30 mouse cellular contexts compared by ENCODE assay signal in genomic region chr9:37473611-37474125, GRCm38 (mm10). TPM values are rescaled to one million over a fixed set of nuclear protein-coding genes. Genes with fewer than 3 reads are reported as not detected.
A peak's percentile ranks its signal among the peaks of the same experiment; 100 is the strongest.
DNase-seq lines count a peak whose midpoint lies in the region; ATAC-seq and TF ChIP-seq lines count a peak whose summit lies in the region.
"Had no signal": no experiment of that assay in that cellular context is flagged by ENCODE, and none has a peak within 500 bp of the region (broad histone marks: within the 10 kb centered on the region; RNA-seq: fewer than 3 reads in every experiment).

No protein-coding gene starts in this region.

- no peak for TF ChIP-seq CTCF in kidney, adult 2 months (conservative IDR thresholded peaks at IDR 0.05; ENCODE audit: insufficient read depth, insufficient read length, low read depth, low read length)
- peak; percentile 23; the same call in 1 of the 2 replicates for TF ChIP-seq CTCF in midbrain, postnatal 0 days (IDR thresholded peaks at IDR 0.05)

- no peak for TF ChIP-seq POLR2A in kidney, adult 2 months (IDR thresholded peaks at IDR 0.05; ENCODE audit: low read depth, low read length)

- no peak overlapping the region for H3K4me3 ChIP-seq in kidney, adult 2 months (ENCODE audit: insufficient read depth, low read depth, low read length)
- H3K4me3 ChIP-seq in midbrain, postnatal 0 days (ENCODE audit: low read depth, low read length) = no peak overlapping the region
- no peak overlapping the region for H3K4me3 ChIP-seq in midbrain, embryonic 13.5 days (replicated peaks)
- H3K4me3 ChIP-seq: embryonic facial prominence, embryonic 12.5 days; forebrain, embryonic 10.5 days; forebrain, embryonic 15.5 days; heart, adult 2 months; heart, embryonic 13.5 days; hindbrain, embryonic 15.5 days; left cerebral cortex, adult 2 months; liver, embryonic 12.5 days had no signal

- no peak overlapping the region for H3K9ac ChIP-seq in midbrain, postnatal 0 days (replicated peaks; ENCODE audit: low read length, poor library complexity, severe bottlenecking)
- H3K9ac ChIP-seq in midbrain, embryonic 13.5 days (replicated peaks) = no peak overlapping the region
- H3K9ac ChIP-seq: embryonic facial prominence, embryonic 12.5 days; forebrain, embryonic 15.5 days; heart, embryonic 13.5 days; hindbrain, embryonic 15.5 days; liver, embryonic 12.5 days; liver, postnatal 0 days had no signal

- H3K27me3 ChIP-seq in kidney, adult 2 months (replicated peaks; ENCODE audit: control insufficient read depth, insufficient read depth, low read length) = no peaks in the 10 kb centered on the region
- no peaks in the 10 kb centered on the region for H3K27me3 ChIP-seq in midbrain, postnatal 0 days (ENCODE audit: insufficient read depth, low read length)
- no peaks in the 10 kb centered on the region; the same call in 1 of the 2 replicates for H3K27me3 ChIP-seq in midbrain, embryonic 13.5 days
- H3K27me3 ChIP-seq: embryonic facial prominence, embryonic 12.5 days; forebrain, embryonic 15.5 days; heart, embryonic 13.5 days; hindbrain, embryonic 15.5 days had no signal

- no peak overlapping the region for H3K4me2 ChIP-seq in midbrain, postnatal 0 days (ENCODE audit: low read depth, low read length, poor library complexity, severe bottlenecking)
- H3K4me2 ChIP-seq in midbrain, embryonic 13.5 days (replicated peaks) = no peak overlapping the region
- H3K4me2 ChIP-seq: embryonic facial prominence, embryonic 12.5 days; forebrain, embryonic 15.5 days; heart, embryonic 13.5 days; hindbrain, embryonic 15.5 days; liver, embryonic 12.5 days had no signal

- peak; percentile 49 for DNase-seq in kidney, adult 2 months
- no peak for DNase-seq in kidney, adult 18-20 months
- no peak for DNase-seq in midbrain, postnatal 0 days (ENCODE audit: low spot score)
- no peak for DNase-seq in adrenal gland, adult 8-10 months
- DNase-seq: adrenal gland, postnatal 25 days; cerebellum, adult 11-12 months; cerebellum, adult 9-11 months; embryo, embryonic 11 days; gastrocnemius, postnatal 25 days; heart, adult 2 months; heart, postnatal 10 days; left cerebral cortex, postnatal 4 days; liver, postnatal 0 days; lung, postnatal 4 days; midbrain, embryonic 14.5 days; thymus, adult 2 months; thymus, postnatal 4 days had no signal

- no peak for ATAC-seq in midbrain, postnatal 0 days (ENCODE audit: low FRiP score)
- ATAC-seq in midbrain, embryonic 13.5 days = no peak
- 0 out of 2 replicates have a peak, but pooled peaks have one; percentile 11 for ATAC-seq in megakaryocyte progenitor cell, adult 5-6 weeks (replicated peaks; ENCODE audit: poor library complexity)
- no peak for ATAC-seq in activated CD4-positive, CD25-positive, alpha-beta regulatory T cell, adult 4 months
- ATAC-seq: forebrain, embryonic 15.5 days; inflammation-experienced regulatory T-cells, adult 6 months; liver, embryonic 12.5 days; liver, postnatal 0 days had no signal

- H3K4me1 ChIP-seq in kidney, adult 2 months (ENCODE audit: control insufficient read depth, insufficient read depth, low read length) = no peaks in the 10 kb centered on the region
- no peaks in the 10 kb centered on the region for H3K4me1 ChIP-seq in midbrain, postnatal 0 days (ENCODE audit: insufficient read depth, low read length)
- no peaks in the 10 kb centered on the region for H3K4me1 ChIP-seq in midbrain, embryonic 13.5 days (replicated peaks)
- H3K4me1 ChIP-seq: embryonic facial prominence, embryonic 12.5 days; forebrain, embryonic 15.5 days; heart, embryonic 13.5 days; hindbrain, embryonic 15.5 days; liver, embryonic 12.5 days had no signal

- H3K36me3 ChIP-seq in kidney, adult 2 months (ENCODE audit: control insufficient read depth, insufficient read depth, low read length) = no peaks in the 10 kb centered on the region
- no peaks in the 10 kb centered on the region for H3K36me3 ChIP-seq in midbrain, postnatal 0 days (ENCODE audit: insufficient read depth, low read length)
- no peaks in the 10 kb centered on the region for H3K36me3 ChIP-seq in midbrain, embryonic 13.5 days
- H3K36me3 ChIP-seq: embryonic facial prominence, embryonic 12.5 days; forebrain, embryonic 10.5 days; forebrain, embryonic 15.5 days; heart, embryonic 13.5 days; hindbrain, embryonic 15.5 days; liver, embryonic 12.5 days had no signal

- no peak overlapping the region for H3K27ac ChIP-seq in kidney, adult 2 months (ENCODE audit: insufficient read depth, low read depth, low read length)
- no peak overlapping the region for H3K27ac ChIP-seq in midbrain, postnatal 0 days (ENCODE audit: low read depth, low read length)
- H3K27ac ChIP-seq in midbrain, embryonic 13.5 days = no peak overlapping the region
- H3K27ac ChIP-seq: embryonic facial prominence, embryonic 12.5 days; forebrain, embryonic 10.5 days; forebrain, embryonic 15.5 days; heart, adult 2 months; heart, embryonic 13.5 days; hindbrain, embryonic 15.5 days; left cerebral cortex, adult 2 months; liver, embryonic 12.5 days had no signal

- WGBS in kidney, adult 2 months = 53% methylated on average over 3 of the region's 3 CpGs
- 63% methylated on average over 3 of the region's 3 CpGs for WGBS in midbrain, postnatal 0 days
- WGBS in midbrain, embryonic 13.5 days = 69% methylated on average over 3 of the region's 3 CpGs

- no peaks in the 10 kb centered on the region for H3K9me3 ChIP-seq in midbrain, postnatal 0 days (ENCODE audit: low read length)
- H3K9me3 ChIP-seq in midbrain, embryonic 13.5 days = no peaks in the 10 kb centered on the region
- H3K9me3 ChIP-seq: embryonic facial prominence, embryonic 12.5 days; forebrain, embryonic 15.5 days; heart, embryonic 13.5 days; hindbrain, embryonic 15.5 days; liver, embryonic 12.5 days had no signal

RNA-seq across cellular contexts. Expression of gene Msantd2, which starts 15.5 kb away (rescaled TPM):
- polyA plus RNA-seq in kidney, adult 2 months (2012; rRNA removed) = 12.1 and 15.7 TPM in 2 replicates
- 37.0 and 55.1 TPM in 2 replicates for total RNA-seq in midbrain, postnatal 0 days (2014; rRNA removed)
- polyA plus RNA-seq in midbrain, postnatal 0 days (2015; fragmentation: Nextera tagmentation; extraction: Ambion mirVana) = 20.5 and 21.1 TPM in 2 replicates
- polyA plus RNA-seq in midbrain, embryonic 13.5 days (2015; fragmentation: Nextera tagmentation; extraction: Ambion mirVana) = 36.5 and 39.5 TPM in 2 replicates
- 14.8 and 18.3 TPM in 2 replicates for total RNA-seq in megakaryocyte progenitor cell, adult 5-6 weeks (2015)
- total RNA-seq in megakaryocyte progenitor cell, adult 5-6 weeks (2017) = 21.9 and 40.8 TPM in 2 replicates
- total RNA-seq in adrenal gland, adult 8-10 months (2022) = 10 to 100 TPM; 17.2 to 33.2 (median 22.6) TPM
- polyA plus RNA-seq in activated CD4-positive, CD25-positive, alpha-beta regulatory T cell, adult 4 months (2017; shearing (Covaris generic)) = 1 to 10 TPM; 7.9 to 9.3 TPM

RNA-seq across cellular contexts. Expression of gene Robo3, which starts 40.6 kb away (rescaled TPM):
- 14.4 and 18.7 TPM in 2 replicates for polyA plus RNA-seq in kidney, adult 2 months (2012; rRNA removed)
- 2.8 and 2.9 TPM in 2 replicates for total RNA-seq in midbrain, postnatal 0 days (2014; rRNA removed)
- polyA plus RNA-seq in midbrain, postnatal 0 days (2015; fragmentation: Nextera tagmentation; extraction: Ambion mirVana) = 0.88 and 1.0 TPM in 2 replicates
- 20.5 and 22.4 TPM in 2 replicates for polyA plus RNA-seq in midbrain, embryonic 13.5 days (2015; fragmentation: Nextera tagmentation; extraction: Ambion mirVana)
- 0.07 and 0.32 TPM in 2 replicates for total RNA-seq in megakaryocyte progenitor cell, adult 5-6 weeks (2015)
- 0.10 TPM in 1 of 2 replicates, not detected in the other for total RNA-seq in megakaryocyte progenitor cell, adult 5-6 weeks (2017)
- 1 to 10 TPM; 1.3 to 2.1 (median 1.7) TPM for total RNA-seq in adrenal gland, adult 8-10 months (2022)
- not detected for polyA plus RNA-seq in activated CD4-positive, CD25-positive, alpha-beta regulatory T cell, adult 4 months (2017; shearing (Covaris generic))
- total RNA-seq: gastrocnemius, adult 18-20 months; gastrocnemius, postnatal 25 days; heart, adult 2 months; heart, postnatal 10 days; neutrophil, adult 5-6 weeks had no signal
- polyA plus RNA-seq: inflammation-experienced regulatory T-cells, adult 6 months had no signal

RNA-seq across cellular contexts. Expression of gene Esam, which starts 54.2 kb away (rescaled TPM):
- polyA plus RNA-seq in kidney, adult 2 months (2012; rRNA removed) = 54.9 and 55.5 TPM in 2 replicates
- total RNA-seq in midbrain, postnatal 0 days (2014; rRNA removed) = 29.1 and 39.3 TPM in 2 replicates
- 35.1 and 38.6 TPM in 2 replicates for polyA plus RNA-seq in midbrain, postnatal 0 days (2015; fragmentation: Nextera tagmentation; extraction: Ambion mirVana)
- polyA plus RNA-seq in midbrain, embryonic 13.5 days (2015; fragmentation: Nextera tagmentation; extraction: Ambion mirVana) = 33.5 and 34.5 TPM in 2 replicates
- 0.34 and 0.94 TPM in 2 replicates for total RNA-seq in megakaryocyte progenitor cell, adult 5-6 weeks (2015)
- 0.29 and 0.57 TPM in 2 replicates for total RNA-seq in megakaryocyte progenitor cell, adult 5-6 weeks (2017)
- total RNA-seq in adrenal gland, adult 8-10 months (2022) = 10 to 100 TPM; 32.9 to 60.4 (median 46.6) TPM
- polyA plus RNA-seq in activated CD4-positive, CD25-positive, alpha-beta regulatory T cell, adult 4 months (2017; shearing (Covaris generic)) = under 1 TPM in 1 of 2 experiments, not detected in 1; 0.58 TPM

Comparison
In these comparisons a context has a peak if more than half of its experiments do, and no peak if none do; other contexts are left out.
1. RNA of gene Esam, which starts 54.2 kb away (polyA plus RNA-seq): 54.9 to 55.5 TPM in kidney, adult 2 months, 35.1 to 38.6 TPM in midbrain, postnatal 0 days and 33.5 to 34.5 TPM in midbrain, embryonic 13.5 days; 0.58 TPM in activated CD4-positive, CD25-positive, alpha-beta regulatory T cell, adult 4 months; every median in the first group is over 10 times any median in the second.